Mouse (Mus musculus): ENCODE measurements around the gene Srsf9.

- TF ChIP-seq CTCF (IDR thresholded peaks at IDR 0.05; ENCODE audit: insufficient read depth, low read length) (no peak), POLR2A (IDR thresholded peaks at IDR 0.05; ENCODE audit: borderline replicate concordance, extremely low read depth, low read depth, low read length) (no peak)
These were observed 46.6 kb downstream of the Srsf9 start for GRCm38 (mm10) chr5:115373441-115374203.

Data from lung, adult 2 months (tissue).